Mouse (Mus musculus) stomach, embryonic 16.5 days (tissue): ENCODE measurements around the gene Tshz2. TPM values are rescaled to one million over a fixed set of nuclear protein-coding genes. Genes with fewer than 3 reads are reported as not detected.
A peak's percentile ranks its signal among the peaks of the same experiment; 100 is the strongest.

Experiments
- ATAC-seq: fragments of 200-750 bp; cut with Nextera tagmentation; 2 replicates; pipeline ENCODE4 v1.8.0; 2017; ENCODE audit warnings: moderate number of reproducible peaks, moderate TSS enrichment; ENCODE audit not compliant: insufficient read depth, low FRiP score
- H3K27ac ChIP-seq: fragments of 300-500 bp; sonication (generic); 2 replicates; pipeline ENCODE4 v1.5.1; 2014; ENCODE audit warnings: low read length
- H3K27me3 ChIP-seq: fragments of 300-500 bp; sonication (generic); 2 replicates; pipeline ENCODE4 v1.6.1; 2014; ENCODE audit warnings: low read length, control low read depth, mixed read lengths; ENCODE audit not compliant: control insufficient read depth, insufficient read depth
- H3K36me3 ChIP-seq: fragments of 300-500 bp; sonication (generic); 2 replicates; pipeline ENCODE4 v1.6.1; 2014; ENCODE audit warnings: low read length; ENCODE audit not compliant: control insufficient read depth, insufficient read depth
- H3K4me1 ChIP-seq: fragments of 300-500 bp; sonication (generic); 2 replicates; pipeline ENCODE4 v1.6.1; 2014; ENCODE audit warnings: low read length, control low read depth, mixed read lengths; ENCODE audit not compliant: control insufficient read depth, insufficient read depth
- H3K4me2 ChIP-seq: fragments of 300-500 bp; sonication (generic); 2 replicates; pipeline ENCODE4 v1.6.1; 2014; ENCODE audit warnings: low read depth, low read length, mixed read lengths
- H3K4me3 ChIP-seq: fragments of 300-500 bp; sonication (generic); replicated peaks from 2 replicates; pipeline ENCODE4 v1.5.1; 2014; ENCODE audit warnings: mild to moderate bottlenecking, low read length
- H3K9ac ChIP-seq: fragments of 300-500 bp; sonication (generic); 2 replicates; pipeline ENCODE4 v1.6.1; 2014; ENCODE audit warnings: low read length
- H3K9me3 ChIP-seq: fragments of 300-500 bp; sonication (generic); replicated peaks from 2 replicates; pipeline ENCODE4 v1.6.1; 2016; ENCODE audit warnings: low read length, control low read depth; ENCODE audit not compliant: control insufficient read depth
- WGBS: fragments of 180-500 bp; shearing (Covaris S2); extraction: QIAGEN DNeasy Blood & Tissue Kit; methylation state at CpG from one replicate; pipeline ENCODE4 v1.1.7; 2014; 5-methylcytosine and 5-hydroxymethylcytosine counted together
- polyA plus RNA-seq: library from polyadenylated mRNA; unstranded; fragments of >200 nt; fragmentation: Nextera tagmentation; extraction: Ambion mirVana; gene quantifications from 2 replicates; pipeline ENCODE4 v1.2.1, GENCODE M21; 2015

Tshz2 gene
- polyA plus RNA-seq, 1 experiment from 2014 or later, result 13.5 TPM

DNA sequence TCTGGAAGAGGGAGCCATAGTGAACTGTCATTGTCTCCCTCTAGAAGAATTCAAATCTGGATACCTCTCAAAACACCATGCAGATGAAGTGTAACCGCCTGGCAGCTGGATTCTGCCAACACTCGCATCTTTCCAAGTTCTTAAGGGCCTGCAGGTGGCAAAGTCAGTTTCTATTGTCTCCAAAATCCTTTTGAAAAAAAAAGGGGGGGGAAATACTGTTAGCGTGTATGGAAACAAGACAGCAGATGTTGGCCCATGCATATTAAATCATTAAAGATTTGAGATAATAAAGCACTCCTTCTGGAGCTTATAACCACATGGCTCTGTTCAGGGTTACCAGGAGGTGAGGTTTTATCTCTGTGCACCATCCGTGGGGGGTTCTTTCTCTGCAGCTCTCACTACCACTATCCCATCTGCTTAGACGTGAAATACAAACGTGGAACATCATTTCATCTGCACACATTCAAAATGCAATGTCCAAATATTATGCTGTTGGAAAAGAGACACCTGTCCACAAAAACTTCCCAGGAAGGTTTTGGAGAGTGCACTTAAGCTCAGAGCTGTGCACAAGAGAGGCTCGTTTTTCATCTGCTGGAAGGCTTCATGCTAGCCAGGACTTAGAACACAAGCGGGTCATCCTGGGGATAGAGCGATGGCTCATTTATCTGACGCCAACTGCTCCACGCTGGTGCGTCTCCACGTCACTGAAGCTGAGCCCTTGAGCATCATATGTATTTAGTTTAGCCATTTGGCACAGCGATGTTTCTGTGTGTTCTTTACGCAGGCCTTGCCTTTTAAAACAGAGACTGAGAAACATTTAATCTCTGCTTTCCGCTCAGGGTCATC lies 307.7 kb downstream of the Tshz2 start:
- Histone ChIP-seq H3K27ac (peak overlapping the region; percentile 43; the same call in 1 of the 2 replicates), H3K36me3 (no peaks in the 10 kb centered on the region), H3K4me2 (no peak overlapping the region), H3K4me1 (no peaks in the 10 kb centered on the region), H3K4me3 (no peak overlapping the region), H3K9me3 (no peaks in the 10 kb centered on the region), H3K27me3 (no peaks in the 10 kb centered on the region), H3K9ac (no peak overlapping the region)
- ATAC-seq, result peak; percentile 82; the same call in 1 of the 2 replicates
- WGBS, result 45% methylated on average over 16 of the region's 16 CpGs

DNA sequence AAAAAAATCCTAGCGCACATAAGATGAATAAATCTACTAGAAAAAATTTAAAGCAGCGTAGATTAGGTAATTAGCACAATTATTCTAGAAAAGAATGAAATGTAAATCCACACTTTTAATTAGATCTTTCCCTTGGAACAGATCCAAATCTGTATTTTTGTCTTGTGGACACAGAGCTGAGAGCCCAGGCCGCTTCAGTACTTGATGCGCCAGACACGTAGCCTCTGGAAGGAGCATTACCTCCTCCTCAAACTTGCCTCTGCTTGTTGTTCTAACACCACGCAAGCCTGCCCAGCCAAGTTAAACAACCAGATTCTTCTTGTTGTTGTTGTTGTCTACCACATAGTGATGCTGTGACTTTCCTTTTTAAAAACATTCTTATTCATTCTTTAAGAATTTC lies 310.9 kb downstream of the Tshz2 start:
- 89% methylated on average over 6 of the region's 6 CpGs for WGBS
- Histone ChIP-seq H3K27me3 (no peaks in the 10 kb centered on the region), H3K4me2 (no peak overlapping the region), H3K9ac (no peak overlapping the region), H3K4me3 (no peak overlapping the region), H3K9me3 (no peaks in the 10 kb centered on the region), H3K36me3 (no peaks in the 10 kb centered on the region), H3K4me1 (no peaks in the 10 kb centered on the region), H3K27ac (no peak overlapping the region)
- ATAC-seq, result no peak

- no peak overlapping the region for H3K4me3 ChIP-seq
- H3K9me3 ChIP-seq, result no peaks in the 10 kb centered on the region
- no peak overlapping the region for H3K4me2 ChIP-seq
- H3K9ac ChIP-seq, result no peak overlapping the region
- H3K4me1 ChIP-seq, result no peaks in the 10 kb centered on the region
- WGBS, result 71% methylated on average over 6 of the region's 6 CpGs
- H3K36me3 ChIP-seq, result no peaks in the 10 kb centered on the region
- no peak overlapping the region for H3K27ac ChIP-seq
- no peaks in the 10 kb centered on the region for H3K27me3 ChIP-seq
- ATAC-seq, result no peak
These were observed 315.3 kb downstream of the Tshz2 start for GRCm38 (mm10) chr2:169948139-169948538.

DNA sequence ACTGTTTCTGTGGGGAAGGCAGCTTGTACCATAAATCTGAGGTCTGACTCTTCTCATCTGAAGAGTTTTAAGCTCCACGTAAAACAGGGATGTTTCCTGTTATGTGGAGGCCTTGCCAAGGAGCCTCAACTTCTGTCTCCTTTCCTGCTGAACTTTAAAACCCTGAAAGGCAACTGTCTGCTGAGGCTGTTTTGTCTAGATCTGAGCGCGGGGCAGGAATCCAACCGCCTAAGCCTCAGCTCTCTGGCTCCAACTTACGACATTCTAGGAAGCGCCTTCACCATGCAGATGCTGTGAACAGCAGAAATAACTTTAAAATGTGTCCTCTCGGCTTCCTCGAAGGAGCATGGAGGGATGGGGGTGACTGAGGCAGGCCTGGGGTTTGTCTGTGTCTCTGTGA lies 318.2 kb downstream of the Tshz2 start:
- H3K4me2 ChIP-seq, result no peak overlapping the region
- ATAC-seq, result peak; percentile 50; the same call in 1 of the 2 replicates
- H3K27me3 ChIP-seq, result no peaks in the 10 kb centered on the region
- H3K4me3 ChIP-seq, result no peak overlapping the region
- H3K4me1 ChIP-seq, result no peaks in the 10 kb centered on the region
- 49% methylated on average over 8 of the region's 8 CpGs for WGBS
- no peak overlapping the region for H3K9ac ChIP-seq
- H3K27ac ChIP-seq, result peak overlapping the region; percentile 36
- no peaks in the 10 kb centered on the region for H3K36me3 ChIP-seq
- H3K9me3 ChIP-seq, result no peaks in the 10 kb centered on the region

GRCm38 (mm10) chr2:169952981-169953380 lies 320.2 kb downstream of the Tshz2 start:
- H3K9me3 ChIP-seq, result 0 out of 2 replicates have a peak, but pooled peaks cover 4% of the 10 kb centered on the region
- no peak overlapping the region for H3K9ac ChIP-seq
- H3K4me1 ChIP-seq, result no peaks in the 10 kb centered on the region
- H3K27ac ChIP-seq, result no peak overlapping the region
- no peak overlapping the region for H3K4me3 ChIP-seq
- 84% methylated on average over 2 of the region's 2 CpGs for WGBS
- H3K36me3 ChIP-seq, result no peaks in the 10 kb centered on the region
- no peak for ATAC-seq
- no peak overlapping the region for H3K4me2 ChIP-seq
- H3K27me3 ChIP-seq, result no peaks in the 10 kb centered on the region

DNA sequence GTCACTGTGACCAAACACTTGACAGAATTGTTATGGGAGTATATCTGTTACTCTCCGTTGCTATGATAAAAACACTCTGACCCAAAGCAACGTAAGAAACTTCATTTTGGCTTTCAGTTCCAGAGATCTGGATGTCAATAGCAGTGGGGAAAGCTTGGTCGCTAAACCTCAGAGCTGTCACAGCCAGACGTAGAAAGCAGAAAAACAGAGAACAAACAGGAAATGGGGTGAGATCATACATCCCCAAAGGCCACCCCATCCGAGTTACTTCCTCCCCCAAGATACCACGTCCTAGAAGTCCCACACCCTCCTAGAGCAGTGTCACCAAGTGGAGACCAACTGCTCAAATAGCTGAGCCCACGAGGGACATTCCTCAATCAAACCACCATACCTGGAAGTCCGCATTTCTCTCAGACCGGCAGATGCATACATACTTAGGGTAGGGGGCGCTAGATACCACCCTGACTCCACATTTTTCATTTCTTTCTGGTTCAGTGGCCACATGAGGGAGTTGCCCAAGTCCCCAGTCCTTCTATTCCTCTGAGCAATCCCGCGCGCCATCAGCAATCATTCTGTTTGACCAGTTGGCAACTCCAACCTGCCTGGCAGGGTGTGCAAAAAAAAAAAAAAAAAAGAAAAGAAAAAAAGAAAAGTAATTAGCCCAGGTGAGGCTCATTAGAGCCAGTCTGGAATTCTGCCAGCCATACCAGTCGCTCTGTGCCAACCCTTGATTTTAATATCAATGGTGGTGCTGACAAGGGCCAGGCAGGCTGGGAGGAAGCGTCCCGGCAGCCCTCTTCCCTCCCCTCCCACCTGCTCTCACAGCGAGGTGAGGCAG lies 326.1 kb downstream of the Tshz2 start:
- H3K36me3 ChIP-seq, result no peaks in the 10 kb centered on the region
- no peak for ATAC-seq
- H3K27me3 ChIP-seq, result no peaks in the 10 kb centered on the region
- no peak overlapping the region for H3K4me3 ChIP-seq
- peaks cover 9% of the 10 kb centered on the region for H3K4me1 ChIP-seq
- H3K27ac ChIP-seq, result no peak overlapping the region
- 0 out of 2 replicates have a peak, but pooled peaks cover 4% of the 10 kb centered on the region for H3K9me3 ChIP-seq
- 48% methylated on average over 17 of the region's 17 CpGs for WGBS
- H3K4me2 ChIP-seq, result no peak overlapping the region
- H3K9ac ChIP-seq, result no peak overlapping the region

DNA sequence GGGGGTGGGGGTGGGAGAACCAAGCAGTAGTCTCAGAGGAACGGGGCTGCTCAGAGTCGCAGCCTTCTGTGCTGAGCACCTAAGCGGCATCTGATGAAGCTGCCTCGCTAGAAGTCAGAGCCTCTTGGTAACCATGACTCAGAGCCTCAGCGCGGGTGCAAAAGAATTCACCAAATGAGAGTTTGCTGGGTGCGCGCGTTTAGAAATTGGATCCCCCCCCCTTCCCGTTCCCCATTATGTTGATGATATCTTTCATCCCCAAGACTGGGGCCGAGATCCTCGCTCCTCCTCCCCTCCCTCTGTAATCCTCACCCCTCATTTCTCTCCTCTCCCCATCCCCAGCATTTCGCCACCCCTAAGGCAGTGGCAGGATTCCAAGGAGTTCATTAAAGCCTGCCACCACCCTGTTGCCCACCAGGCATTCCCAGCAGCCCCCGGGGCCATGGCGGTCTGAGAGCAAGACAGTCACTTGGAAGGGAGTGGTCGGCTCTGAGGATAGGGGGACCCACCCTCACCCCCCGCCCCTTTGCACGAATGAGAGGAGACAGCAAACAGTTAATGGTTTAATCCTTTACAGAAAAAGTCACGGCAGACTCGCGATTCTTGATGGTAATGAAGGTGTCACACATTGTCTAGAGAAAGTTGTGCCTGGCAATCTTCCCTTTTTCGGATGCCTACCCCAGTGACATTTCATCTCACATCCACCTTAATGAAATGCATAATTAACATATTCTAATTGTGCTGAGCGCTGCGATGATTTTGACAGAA lies 328.8 kb downstream of the Tshz2 start:
- Histone ChIP-seq H3K27me3 (no peaks in the 10 kb centered on the region), H3K36me3 (no peaks in the 10 kb centered on the region), H3K4me2 (peak overlapping the region; percentile 53), H3K4me1 (peaks cover 9% of the 10 kb centered on the region), H3K9ac (peak overlapping the region; percentile 53; the same call in 1 of the 2 replicates), H3K4me3 (peak overlapping the region; percentile 24), H3K27ac (no peak overlapping the region), H3K9me3 (0 out of 2 replicates have a peak, but pooled peaks cover 4% of the 10 kb centered on the region)
- WGBS, result 22% methylated on average over 24 of the region's 24 CpGs
- no peak for ATAC-seq

DNA sequence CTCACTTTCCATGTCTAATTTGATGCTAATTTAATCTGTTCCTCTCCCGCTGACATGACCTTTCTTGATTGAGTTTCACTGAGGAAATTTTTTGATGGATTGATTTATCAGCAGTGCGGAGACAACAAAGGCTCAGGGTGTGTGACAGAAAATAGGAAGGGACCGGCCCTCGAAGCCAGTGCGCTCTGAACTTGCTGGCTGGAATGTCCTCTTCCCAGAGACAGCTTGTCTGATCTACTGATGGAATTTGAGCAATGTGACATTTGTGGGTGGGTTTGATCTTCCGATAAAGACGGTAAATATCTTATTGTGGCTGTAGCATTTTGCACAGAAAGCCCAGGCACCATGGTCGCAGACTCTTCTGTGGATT lies 329.4 kb downstream of the Tshz2 start:
- 0 out of 2 replicates have a peak, but pooled peaks cover under 1% of the 10 kb centered on the region for H3K9me3 ChIP-seq
- no peak overlapping the region for H3K27ac ChIP-seq
- H3K27me3 ChIP-seq, result no peaks in the 10 kb centered on the region
- no peak overlapping the region for H3K9ac ChIP-seq
- no peak overlapping the region for H3K4me3 ChIP-seq
- ATAC-seq, result no peak
- H3K4me1 ChIP-seq, result peaks cover 9% of the 10 kb centered on the region
- no peak overlapping the region for H3K4me2 ChIP-seq
- 41% methylated on average over 8 of the region's 8 CpGs for whole genome bisulfite sequencing
- H3K36me3 ChIP-seq, result no peaks in the 10 kb centered on the region
